ENCODE assay signal across 22 mouse cellular contexts in genomic region chr8:111747866-111748649, GRCm38 (mm10). TPM values are rescaled to one million over a fixed set of nuclear protein-coding genes. Genes with fewer than 3 reads are reported as not detected.
DNase-seq lines count a peak whose midpoint lies in the region; ATAC-seq and TF ChIP-seq lines count a peak whose summit lies in the region.
"Had no signal": no experiment of that assay in that cellular context is flagged by ENCODE, and none has a peak within 500 bp of the region (broad histone marks: within the 10 kb centered on the region; RNA-seq: fewer than 3 reads in every experiment).

No protein-coding gene starts in this region.

- H3K9ac ChIP-seq in heart, adult 2 months (ENCODE audit: low read depth, low read length): no peak overlapping the region
- H3K9ac ChIP-seq: heart, embryonic 15.5 days; liver, embryonic 14.5 days; neural tube, embryonic 13.5 days had no signal

- H3ac ChIP-seq in C2C12 (ENCODE audit: control insufficient read depth, insufficient read length, low read depth): no peak overlapping the region

- DNase-seq in heart, embryonic 10.5 days (ENCODE audit: low spot score): no peak
- DNase-seq in heart, adult 2 months: no peak
- no peak for DNase-seq in Patski (ENCODE audit: low read depth, low spot score)
- DNase-seq in spleen, postnatal 36 days (ENCODE audit: low spot score in 2 of 2): no peak
- DNase-seq in spleen, adult 12 weeks (ENCODE audit: low spot score): no peak
- DNase-seq in ovary, adult 18-20 months (ENCODE audit: low spot score): no peak
- DNase-seq: cerebellum, adult 11 months; cerebellum, postnatal 36 days; gastrocnemius, postnatal 36 days; kidney, adult 11 months; thymus, postnatal 4 days had no signal

- peak; percentile 40 for ATAC-seq in Patski
- ATAC-seq: CD4-positive, CD25-positive, alpha-beta regulatory T cell, adult 4 months; lung, postnatal 0 days had no signal

- CTCF ChIA-PET in Patski (lab: Charles Lee): no interaction called here

- POLR2A ChIA-PET in Patski (lab: Charles Lee): interaction anchor here (10.1 kb wide), 1 partner anchor 15 kb away, joined by 99 read pairs; no protein-coding TSS in a partner anchor

- H3K79me3 ChIP-seq in C2C12 (ENCODE audit: low read depth): peaks cover 2% of the 10 kb centered on the region

- no peaks in the 10 kb centered on the region for H3K36me3 ChIP-seq in heart, embryonic 10.5 days
- no peaks in the 10 kb centered on the region for H3K36me3 ChIP-seq in heart, adult 2 months (ENCODE audit: control insufficient read depth, insufficient read depth, low read length)
- no peaks in the 10 kb centered on the region for H3K36me3 ChIP-seq in C2C12 (ENCODE audit: control insufficient read depth, insufficient read depth)
- H3K36me3 ChIP-seq in small intestine, adult 2 months (ENCODE audit: control insufficient read depth, insufficient read depth, low read length): no peaks in the 10 kb centered on the region
- H3K36me3 ChIP-seq: heart, embryonic 15.5 days; limb, embryonic 10.5 days; neural tube, embryonic 13.5 days had no signal

- 78% methylated on average over 8 of the region's 8 CpGs for WGBS in heart, embryonic 10.5 days
- WGBS in heart, adult 2 months: 88% methylated on average over 8 of the region's 8 CpGs
- WGBS in small intestine, adult 2 months: 33% methylated on average over 8 of the region's 8 CpGs

- in situ Hi-C loops in Patski (cut with MboI; ENCODE audit: low pct_unique_long_range_greater_than_20kb): loop anchor here (5.0 to 25.0 kb wide), 2 partner anchors 41 to 961 kb away; no protein-coding TSS in a partner anchor

- H3K27me3 ChIP-seq in heart, embryonic 10.5 days (ENCODE audit: insufficient read depth, poor library complexity, severe bottlenecking): no peaks in the 10 kb centered on the region
- no peaks in the 10 kb centered on the region for H3K27me3 ChIP-seq in heart, adult 2 months (ENCODE audit: control insufficient read depth, insufficient read depth, low read length)
- no peaks in the 10 kb centered on the region for H3K27me3 ChIP-seq in C2C12 (ENCODE audit: control insufficient read depth, insufficient read depth, insufficient read length)
- H3K27me3 ChIP-seq in Patski: no peaks in the 10 kb centered on the region
- no peaks in the 10 kb centered on the region for H3K27me3 ChIP-seq in small intestine, adult 2 months (ENCODE audit: control insufficient read depth, insufficient read depth, low read length)
- H3K27me3 ChIP-seq: heart, embryonic 15.5 days; neural tube, embryonic 13.5 days had no signal

- TF ChIP-seq CTCF in heart, adult 2 months (IDR thresholded peaks at IDR 0.05): no peak
- TF ChIP-seq CTCF in C2C12 (IDR thresholded peaks at IDR 0.05; ENCODE audit: control insufficient read depth, insufficient read depth, insufficient read length): no peak
- TF ChIP-seq CTCF in Patski (IDR thresholded peaks at IDR 0.05): no peak
- no peak for TF ChIP-seq CTCF in small intestine, adult 2 months (IDR thresholded peaks at IDR 0.05; ENCODE audit: extremely low read depth, insufficient read length, insufficient replicate concordance, low read depth, low read length)

- 0 out of 2 replicates have a peak overlapping the region, but pooled peaks have one; percentile 44 for H3K27ac ChIP-seq in heart, embryonic 10.5 days
- H3K27ac ChIP-seq in heart, adult 2 months: no peak overlapping the region
- H3K27ac ChIP-seq in small intestine, adult 2 months (ENCODE audit: insufficient read depth, low read depth, low read length): peak overlapping the region; percentile 90
- H3K27ac ChIP-seq: liver, embryonic 14.5 days; neural tube, embryonic 13.5 days had no signal

- intact Hi-C loops in heart, adult 2 months (cut with DNase I): loop anchor here (2.0 kb wide), 1 partner anchor 35 kb away; no protein-coding TSS in a partner anchor

- peaks cover 43% of the 10 kb centered on the region for H3K4me1 ChIP-seq in heart, embryonic 10.5 days
- H3K4me1 ChIP-seq in heart, adult 2 months (ENCODE audit: control insufficient read depth, insufficient read depth, low read length): peaks cover 8% of the 10 kb centered on the region; the same call in 1 of the 2 replicates
- H3K4me1 ChIP-seq in small intestine, adult 2 months (ENCODE audit: control insufficient read depth, insufficient read depth, insufficient read length, low read length): peaks cover 27% of the 10 kb centered on the region

- TF ChIP-seq POLR2A in heart, adult 2 months (IDR thresholded peaks at IDR 0.05; ENCODE audit: insufficient read depth, low read depth, low read length): no peak
- no peak for TF ChIP-seq POLR2A in small intestine, adult 2 months (IDR thresholded peaks at IDR 0.05; ENCODE audit: low read depth, low read length)

- TF ChIP-seq EP300 in heart, adult 2 months (IDR thresholded peaks at IDR 0.05; ENCODE audit: insufficient read depth, low read depth, low read length): no peak

- no peak overlapping the region for H3K4me3 ChIP-seq in heart, embryonic 10.5 days
- no peak overlapping the region for H3K4me3 ChIP-seq in heart, adult 2 months
- H3K4me3 ChIP-seq in C2C12 (ENCODE audit: insufficient read depth, poor library complexity, severe bottlenecking): no peak overlapping the region
- H3K4me3 ChIP-seq in small intestine, adult 2 months (ENCODE audit: low read depth, low read length): no peak overlapping the region
- H3K4me3 ChIP-seq: heart, embryonic 15.5 days; limb, embryonic 10.5 days; neural tube, embryonic 13.5 days had no signal

- H3K9me3 ChIP-seq in heart, embryonic 10.5 days: no peaks in the 10 kb centered on the region
- H3K9me3 ChIP-seq: heart, embryonic 15.5 days; limb, embryonic 10.5 days; neural tube, embryonic 13.5 days had no signal

- no peaks in the 10 kb centered on the region for H3K79me2 ChIP-seq in heart, adult 2 months (replicated peaks; ENCODE audit: control insufficient read depth, insufficient read depth, low read length)
- H3K79me2 ChIP-seq in C2C12 (ENCODE audit: control insufficient read depth, insufficient read depth): peaks cover 16% of the 10 kb centered on the region

TF ChIP-seq in C2C12, 6 proteins besides CTCF, POLR2A, EP300 and RAD21:
- TF ChIP-seq MYOG (IDR thresholded peaks at IDR 0.05; ENCODE audit: control insufficient read depth, extremely low read depth, insufficient read length) (no peak), MYOD1 (IDR thresholded peaks at IDR 0.05; ENCODE audit: control insufficient read depth, insufficient read length, low read depth) (peak; percentile 71), MAX (IDR thresholded peaks at IDR 0.05) (peak; percentile 44), FOSL1 (IDR thresholded peaks at IDR 0.05; ENCODE audit: insufficient read depth, low read length, poor library complexity, severe bottlenecking) (peak; percentile 85), USF1 (IDR thresholded peaks at IDR 0.05; ENCODE audit: low read depth) (no peak), CEBPB (IDR thresholded peaks at IDR 0.05; ENCODE audit: low read depth) (peak; percentile 15)

RNA-seq across cellular contexts. Expression of gene Bcar1, which starts 4.4 kb away (rescaled TPM):
- 53.2 and 54.4 TPM in 2 replicates for polyA plus RNA-seq in heart, embryonic 10.5 days (2016; fragmentation: Nextera tagmentation; extraction: Ambion mirVana)
- total RNA-seq in heart, adult 2 months (2021): 10 to 100 TPM; 19.1 to 21.1 TPM
- polyA plus RNA-seq in heart, adult 2 months (2012; rRNA removed): 31.3 TPM in 2 replicates
- 136 TPM for polyA plus RNA-seq in C2C12 (2012; fragmentation: generic; extraction: Trizol)
- polyA plus RNA-seq in Patski (2021): 156 TPM
- 84.1 and 251 TPM in 2 replicates for polyA plus RNA-seq in small intestine, adult 2 months (2012; rRNA removed)
- total RNA-seq: megakaryocyte, adult 5-6 weeks had no signal

RNA-seq across cellular contexts. Expression of gene Ctrb1, which starts 57.2 kb away (rescaled TPM):
- not detected in 2 replicates for polyA plus RNA-seq in heart, embryonic 10.5 days (2016; fragmentation: Nextera tagmentation; extraction: Ambion mirVana)
- not detected for total RNA-seq in heart, adult 2 months (2021)
- polyA plus RNA-seq in heart, adult 2 months (2012; rRNA removed): 0.68 and 0.82 TPM in 2 replicates
- polyA plus RNA-seq in C2C12 (2012; fragmentation: generic; extraction: Trizol) (1.5 TPM), Patski (2021) (not detected)
- 138 and 67,254 TPM in 2 replicates for polyA plus RNA-seq in small intestine, adult 2 months (2012; rRNA removed)
- total RNA-seq: gastrocnemius, postnatal 36 days; megakaryocyte, adult 5-6 weeks had no signal
- polyA plus RNA-seq: CD4-positive, CD25-positive, alpha-beta regulatory T cell, adult 4 months; embryonic facial prominence, embryonic 11.5 days; hindbrain, embryonic 11.5 days; limb, embryonic 10.5 days; lung, postnatal 0 days; neural tube, embryonic 13.5 days had no signal

Comparison
In these comparisons a context has a peak if more than half of its experiments do, and no peak if none do; other contexts are left out.
1. RNA of gene Ctrb1, which starts 57.2 kb away (polyA plus RNA-seq): 138 to 67,254 TPM in small intestine, adult 2 months; 1.5 TPM in C2C12 (single experiment), 0.68 to 0.82 TPM in heart, adult 2 months, not detected in Patski (single experiment) and not detected in heart, embryonic 10.5 days; every median in the first group is over 10 times any median in the second.